Mouse (Mus musculus): Measurements from ENCODE around the gene Hist1h4k. TPM values are rescaled to one million over a fixed set of nuclear protein-coding genes. Genes with fewer than 3 reads are reported as not detected.
"Not testable (repeated sequence)": the region's sequence is repeated elsewhere in the genome, so short reads cannot be mapped to it uniquely, and the experiment has no call there.

Hist1h4k gene
- total and polyA plus RNA-seq, 2 experiments from 2014 or later, result 0.55 to 1,132 TPM

DNA sequence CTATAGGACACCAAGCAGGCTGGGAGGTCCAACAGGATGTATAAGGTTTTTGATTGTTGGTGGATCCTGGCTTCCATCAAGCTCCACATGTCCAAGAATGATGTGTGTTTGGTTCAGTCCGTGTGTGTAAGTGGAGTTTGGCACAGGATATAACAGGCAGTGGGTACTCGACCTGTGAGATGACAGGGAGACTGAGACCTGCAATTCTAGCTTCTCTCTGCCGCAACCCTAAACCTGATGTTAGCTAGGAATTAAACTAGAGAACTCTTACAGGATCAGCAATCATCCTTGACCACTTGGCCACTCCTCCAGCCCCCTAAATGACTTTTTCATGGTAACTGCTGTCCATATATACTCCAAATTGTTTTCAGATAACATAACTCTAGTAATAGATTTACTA lies 2.1 kb upstream of the Hist1h4k start:
- Histone ChIP-seq H3K9me3 (replicated peaks; ENCODE audit: control insufficient read depth, low read length) (no peaks in the 10 kb centered on the region), H3K9ac (replicated peaks; ENCODE audit: low read depth, low read length) (0 out of 2 replicates have a peak overlapping the region, but pooled peaks have one; percentile 51), H3K4me2 (ENCODE audit: low read depth, low read length) (0 out of 2 replicates have a peak overlapping the region, but pooled peaks have one; percentile 67), H3K27ac (ENCODE audit: low read depth) (peak overlapping the region; percentile 31; the same call in 1 of the 2 replicates), H3K4me1 (ENCODE audit: control insufficient read depth, insufficient read depth) (peaks cover 23% of the 10 kb centered on the region), H3K27me3 (ENCODE audit: control insufficient read depth, insufficient read depth, low read length) (no peaks in the 10 kb centered on the region), H3K36me3 (replicated peaks; ENCODE audit: control insufficient read depth, insufficient read depth, low read length) (no peaks in the 10 kb centered on the region), H3K4me3 (ENCODE audit: low read depth, low read length) (no peak overlapping the region)
- DNase-seq (ENCODE audit: low spot score) (no peak), ATAC-seq (ENCODE audit: insufficient read depth, low read depth) (no peak)
- WGBS, result 33% methylated on average over 3 of the region's 3 CpGs
- TF ChIP-seq EP300 (IDR thresholded peaks at IDR 0.05; ENCODE audit: low read depth) (no peak), CTCF (IDR thresholded peaks at IDR 0.05; ENCODE audit: low read depth) (no peak)

- DNase-seq (ENCODE audit: low spot score) (peak; percentile 11), ATAC-seq (ENCODE audit: insufficient read depth, low read depth) (no peak)
- no peaks in the 10 kb centered on the region for H3K27me3 ChIP-seq (ENCODE audit: control insufficient read depth, insufficient read depth, low read length)
- H3K9ac ChIP-seq (replicated peaks; ENCODE audit: low read depth, low read length), result no peak overlapping the region
- no peaks in the 10 kb centered on the region for H3K9me3 ChIP-seq (replicated peaks; ENCODE audit: control insufficient read depth, low read length)
- TF ChIP-seq CTCF (IDR thresholded peaks at IDR 0.05; ENCODE audit: low read depth), result no peak
- no peak for TF ChIP-seq EP300 (IDR thresholded peaks at IDR 0.05; ENCODE audit: low read depth)
- 26% methylated on average over 3 of the region's 3 CpGs for WGBS
- H3K27ac ChIP-seq (ENCODE audit: low read depth), result peak overlapping the region; percentile 31; the same call in 1 of the 2 replicates
- H3K4me2 ChIP-seq (ENCODE audit: low read depth, low read length), result peak overlapping the region; percentile 18; the same call in 1 of the 2 replicates
- H3K36me3 ChIP-seq (replicated peaks; ENCODE audit: control insufficient read depth, insufficient read depth, low read length), result no peaks in the 10 kb centered on the region
- H3K4me1 ChIP-seq (ENCODE audit: control insufficient read depth, insufficient read depth), result peaks cover 23% of the 10 kb centered on the region
- no peak overlapping the region for H3K4me3 ChIP-seq (ENCODE audit: low read depth, low read length)
Measured at GRCm38 (mm10) chr13:21751827-21752226, 1.5 kb upstream of the Hist1h4k start.

DNA sequence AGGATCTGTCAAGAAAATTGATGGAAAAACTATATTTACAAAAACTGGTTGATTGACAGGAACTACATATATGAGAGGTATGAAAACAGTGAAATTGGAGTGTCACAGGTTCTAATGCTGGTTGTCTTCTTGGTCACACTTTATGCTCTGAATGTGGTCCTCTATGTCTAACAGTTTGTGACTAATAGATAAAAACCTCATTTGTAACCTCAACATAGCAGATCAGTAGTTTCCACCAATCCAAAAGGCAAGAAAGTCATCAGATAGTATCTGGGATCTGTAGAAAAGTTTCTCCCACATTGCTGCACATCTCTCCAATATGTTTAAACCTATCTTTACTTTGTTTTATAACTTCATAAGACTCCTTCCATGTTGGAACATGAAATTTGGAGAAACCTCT lies 1.1 kb upstream of the Hist1h4k start:
- TF ChIP-seq CTCF (IDR thresholded peaks at IDR 0.05; ENCODE audit: low read depth), result no peak
- no peak for TF ChIP-seq EP300 (IDR thresholded peaks at IDR 0.05; ENCODE audit: low read depth)
- Histone ChIP-seq H3K27me3 (ENCODE audit: control insufficient read depth, insufficient read depth, low read length) (no peaks in the 10 kb centered on the region), H3K36me3 (replicated peaks; ENCODE audit: control insufficient read depth, insufficient read depth, low read length) (no peaks in the 10 kb centered on the region), H3K27ac (ENCODE audit: low read depth) (no peak overlapping the region), H3K4me3 (ENCODE audit: low read depth, low read length) (no peak overlapping the region), H3K9ac (replicated peaks; ENCODE audit: low read depth, low read length) (no peak overlapping the region), H3K4me1 (ENCODE audit: control insufficient read depth, insufficient read depth) (peaks cover 23% of the 10 kb centered on the region), H3K9me3 (replicated peaks; ENCODE audit: control insufficient read depth, low read length) (no peaks in the 10 kb centered on the region), H3K4me2 (ENCODE audit: low read depth, low read length) (no peak overlapping the region)
- DNase-seq (ENCODE audit: low spot score) (no peak), ATAC-seq (ENCODE audit: insufficient read depth, low read depth) (no peak)

GRCm38 (mm10) chr13:21749387-21750158 lies 732 bp downstream of the Hist1h4k start:
- WGBS, result 15% methylated on average over 5 of the region's 5 CpGs
- Histone ChIP-seq H3K27me3 (ENCODE audit: control insufficient read depth, insufficient read depth, low read length) (no peaks in the 10 kb centered on the region), H3K9me3 (replicated peaks; ENCODE audit: control insufficient read depth, low read length) (no peaks in the 10 kb centered on the region), H3K4me3 (ENCODE audit: low read depth, low read length) (peak overlapping the region; percentile 48), H3K27ac (ENCODE audit: low read depth) (peak overlapping the region; percentile 72), H3K36me3 (replicated peaks; ENCODE audit: control insufficient read depth, insufficient read depth, low read length) (no peaks in the 10 kb centered on the region), H3K9ac (replicated peaks; ENCODE audit: low read depth, low read length) (peak overlapping the region; percentile 46), H3K4me1 (ENCODE audit: control insufficient read depth, insufficient read depth) (peaks cover 18% of the 10 kb centered on the region), H3K4me2 (ENCODE audit: low read depth, low read length) (peak overlapping the region; percentile 67)
- DNase-seq (ENCODE audit: low spot score), result no peak
- TF ChIP-seq CTCF (IDR thresholded peaks at IDR 0.05; ENCODE audit: low read depth) (no peak), EP300 (IDR thresholded peaks at IDR 0.05; ENCODE audit: low read depth) (no peak)
- no peak for ATAC-seq (ENCODE audit: insufficient read depth, low read depth)

GRCm38 (mm10) chr13:21745006-21745405 lies 5.3 kb downstream of the Hist1h4k start:
- Histone ChIP-seq H3K36me3 (replicated peaks; ENCODE audit: control insufficient read depth, insufficient read depth, low read length) (no peaks in the 10 kb centered on the region), H3K27me3 (ENCODE audit: control insufficient read depth, insufficient read depth, low read length) (no peaks in the 10 kb centered on the region), H3K4me3 (ENCODE audit: low read depth, low read length) (no peak overlapping the region), H3K4me2 (ENCODE audit: low read depth, low read length) (no peak overlapping the region), H3K27ac (ENCODE audit: low read depth) (no peak overlapping the region), H3K9ac (replicated peaks; ENCODE audit: low read depth, low read length) (no peak overlapping the region), H3K9me3 (replicated peaks; ENCODE audit: control insufficient read depth, low read length) (no peaks in the 10 kb centered on the region), H3K4me1 (ENCODE audit: control insufficient read depth, insufficient read depth) (peaks cover 11% of the 10 kb centered on the region; the same call in 1 of the 2 replicates)
- 56% methylated on average over 1 of the region's 1 CpGs for WGBS
- ATAC-seq (ENCODE audit: insufficient read depth, low read depth) (no peak), DNase-seq (ENCODE audit: low spot score) (no peak)
- TF ChIP-seq EP300 (IDR thresholded peaks at IDR 0.05; ENCODE audit: low read depth) (no peak), CTCF (IDR thresholded peaks at IDR 0.05; ENCODE audit: low read depth) (no peak)

DNA sequence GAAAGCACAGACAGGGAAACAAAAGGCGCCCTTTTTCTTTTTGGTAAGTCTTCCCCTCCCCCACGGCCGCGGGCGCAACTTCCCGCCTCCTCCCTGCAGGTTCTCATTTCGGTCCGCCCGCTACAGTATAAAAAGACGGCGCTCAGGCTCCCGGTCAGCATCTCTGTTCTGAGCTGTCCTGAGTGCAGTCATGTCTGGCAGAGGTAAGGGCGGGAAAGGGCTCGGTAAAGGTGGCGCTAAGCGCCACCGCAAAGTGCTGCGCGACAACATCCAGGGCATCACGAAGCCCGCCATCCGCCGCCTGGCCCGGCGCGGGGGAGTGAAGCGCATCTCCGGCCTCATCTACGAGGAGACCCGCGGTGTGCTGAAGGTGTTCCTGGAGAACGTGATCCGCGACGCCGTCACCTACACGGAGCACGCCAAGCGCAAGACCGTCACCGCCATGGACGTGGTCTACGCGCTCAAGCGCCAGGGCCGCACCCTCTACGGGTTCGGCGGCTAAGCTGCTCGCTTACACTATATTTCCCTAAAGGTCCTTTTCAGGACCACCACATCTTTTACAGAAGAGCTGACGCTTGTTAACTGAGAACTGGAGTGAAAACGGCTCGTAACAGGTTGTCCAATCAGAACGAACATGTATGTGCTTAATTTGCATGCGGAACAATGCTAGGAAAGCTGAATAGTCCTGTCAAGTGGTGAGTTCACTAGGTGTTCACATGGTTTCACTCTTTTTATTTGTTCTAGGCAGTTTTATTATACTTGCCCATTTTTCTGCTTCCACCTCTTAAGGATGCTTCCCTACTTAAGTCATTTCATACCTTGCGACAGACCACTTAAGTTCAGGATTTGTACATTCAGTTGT lies 15.2 kb downstream of the Hist1h4k start, which contains the start of gene Hist1h4j:
Gene Hist1h4j (plus strand): TSS at position 159 of the 862 bp plus-strand sequence.
- ATAC-seq (ENCODE audit: insufficient read depth, low read depth), result peak; percentile 82
- under 1% methylated on average over 31 of the region's 56 CpGs for WGBS

More for the DNA sequence above, 15.2 kb downstream of the Hist1h4k start, which contains the start of gene Hist1h4j:
- peak; percentile 70 for DNase-seq (ENCODE audit: low spot score)
- not testable (repeated sequence) for H3K36me3 ChIP-seq (replicated peaks; ENCODE audit: control insufficient read depth, insufficient read depth, low read length); H3K9me3 ChIP-seq (replicated peaks; ENCODE audit: control insufficient read depth, low read length); H3K27me3 ChIP-seq (ENCODE audit: control insufficient read depth, insufficient read depth, low read length); H3K4me1 ChIP-seq (ENCODE audit: control insufficient read depth, insufficient read depth)
- Histone ChIP-seq H3K4me2 (ENCODE audit: low read depth, low read length) (peak within 1 kb of the TSS; percentile 61), H3K27ac (ENCODE audit: low read depth) (peak within 1 kb of the TSS; percentile 77), H3K9ac (replicated peaks; ENCODE audit: low read depth, low read length) (peak within 1 kb of the TSS; percentile 59), H3K4me3 (ENCODE audit: low read depth, low read length) (peak within 1 kb of the TSS; percentile 52)
